Mouse (Mus musculus): ENCODE data around the gene Mef2c. TPM values are rescaled to one million over a fixed set of nuclear protein-coding genes. Genes with fewer than 3 reads are reported as not detected.

Gene Mef2c
- polyA plus RNA-seq, 1 experiment from 2014 or later, result 25.0 TPM

DNA sequence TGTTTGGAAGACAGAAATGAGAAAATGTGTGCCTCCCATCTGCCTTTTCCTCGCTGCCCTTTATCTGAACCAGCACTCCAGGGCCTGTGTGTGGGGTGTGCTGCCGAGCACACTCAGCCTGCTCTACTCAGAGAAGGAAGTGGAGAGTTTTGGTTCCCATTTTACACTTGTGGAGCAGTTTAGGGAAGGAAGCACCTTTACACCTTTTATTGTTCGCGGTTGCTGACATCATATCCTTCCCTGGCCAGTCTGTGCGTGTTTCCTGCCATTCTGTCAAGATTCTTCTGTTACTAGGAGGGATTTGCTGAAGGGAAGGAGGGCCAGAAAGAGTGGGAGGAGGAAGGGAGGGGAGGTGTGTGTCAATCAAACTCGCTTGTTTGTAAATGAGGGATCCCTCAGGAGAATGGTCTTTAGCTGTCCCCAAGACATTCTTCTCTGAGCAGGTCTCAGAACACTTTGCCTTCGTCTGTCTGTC is 68.2 kb downstream of the Mef2c start:
- Histone ChIP-seq H3K4me3 (replicated peaks; ENCODE audit: low read depth, low read length) (no peak overlapping the region), H3K36me3 (ENCODE audit: control insufficient read depth, insufficient read depth, low read length) (no peaks in the 10 kb centered on the region), H3K4me1 (ENCODE audit: control insufficient read depth, insufficient read depth, low read length) (peaks cover 5% of the 10 kb centered on the region; the same call in 1 of the 2 replicates), H3K9me3 (ENCODE audit: control insufficient read depth, low read length) (no peaks in the 10 kb centered on the region), H3K9ac (replicated peaks; ENCODE audit: low read length) (no peak overlapping the region), H3K4me2 (ENCODE audit: low read length) (no peak overlapping the region), H3K27me3 (ENCODE audit: control insufficient read depth, insufficient read depth, low read length) (no peaks in the 10 kb centered on the region), H3K27ac (replicated peaks; ENCODE audit: low read depth, low read length) (no peak overlapping the region)
- WGBS, result 44% methylated on average over 7 of the region's 7 CpGs
- DNase-seq (no peak), ATAC-seq (ENCODE audit: low FRiP score, low TSS enrichment) (no peak)

DNA sequence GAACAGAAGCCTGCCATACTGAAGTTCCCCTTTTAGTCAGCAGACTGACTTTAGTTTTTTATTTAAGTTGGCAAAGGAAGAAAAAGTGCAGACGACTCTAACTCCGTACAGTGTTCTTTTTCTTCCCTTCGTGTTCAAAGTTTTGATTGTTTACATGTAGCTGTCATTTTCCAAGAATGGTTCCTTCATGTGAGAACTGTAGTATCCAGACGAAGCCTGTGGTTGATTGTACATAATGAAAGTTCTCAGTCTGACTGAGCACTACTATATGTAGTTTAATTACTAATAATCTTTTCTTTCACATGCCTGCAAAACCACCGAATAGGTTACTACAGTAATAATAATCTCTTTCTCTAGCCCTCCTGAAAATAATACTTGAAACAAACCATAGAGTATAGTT is 68.6 kb downstream of the Mef2c start:
- H3K27ac ChIP-seq (replicated peaks; ENCODE audit: low read depth, low read length), result no peak overlapping the region
- H3K4me1 ChIP-seq (ENCODE audit: control insufficient read depth, insufficient read depth, low read length), result peaks cover 5% of the 10 kb centered on the region; the same call in 1 of the 2 replicates
- 80% methylated on average over 5 of the region's 5 CpGs for WGBS
- H3K9ac ChIP-seq (replicated peaks; ENCODE audit: low read length), result no peak overlapping the region
- no peaks in the 10 kb centered on the region for H3K36me3 ChIP-seq (ENCODE audit: control insufficient read depth, insufficient read depth, low read length)
- ATAC-seq (ENCODE audit: low FRiP score, low TSS enrichment), result no peak
- no peak for DNase-seq
- no peak overlapping the region for H3K4me3 ChIP-seq (replicated peaks; ENCODE audit: low read depth, low read length)
- no peaks in the 10 kb centered on the region for H3K9me3 ChIP-seq (ENCODE audit: control insufficient read depth, low read length)
- H3K4me2 ChIP-seq (ENCODE audit: low read length), result no peak overlapping the region
- no peaks in the 10 kb centered on the region; the same call in 1 of the 2 replicates for H3K27me3 ChIP-seq (ENCODE audit: control insufficient read depth, insufficient read depth, low read length)

DNA sequence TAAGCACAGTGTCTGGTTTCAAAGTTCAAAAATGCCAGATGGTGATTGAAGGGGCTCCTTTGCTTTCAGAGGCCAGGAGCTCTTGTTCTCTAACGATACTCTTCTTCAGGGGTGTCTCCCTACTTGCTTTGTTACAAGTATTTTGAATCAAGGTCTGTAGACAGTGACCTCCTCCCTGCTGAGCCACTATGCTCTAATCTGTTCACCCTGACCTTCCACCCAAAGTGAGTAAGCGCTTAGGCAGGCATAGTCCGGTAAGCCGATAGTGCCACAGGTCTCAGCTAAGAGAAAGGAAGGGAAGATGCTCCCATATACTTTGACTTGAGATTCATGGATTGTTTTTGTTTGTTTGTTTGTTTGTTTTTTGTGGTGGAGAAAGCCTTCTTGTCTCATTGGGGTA is 69.5 kb downstream of the Mef2c start:
- no peak for ATAC-seq (ENCODE audit: low FRiP score, low TSS enrichment)
- Histone ChIP-seq H3K9me3 (ENCODE audit: control insufficient read depth, low read length) (no peaks in the 10 kb centered on the region), H3K36me3 (ENCODE audit: control insufficient read depth, insufficient read depth, low read length) (no peaks in the 10 kb centered on the region), H3K27ac (replicated peaks; ENCODE audit: low read depth, low read length) (no peak overlapping the region), H3K4me2 (ENCODE audit: low read length) (no peak overlapping the region), H3K4me3 (replicated peaks; ENCODE audit: low read depth, low read length) (no peak overlapping the region), H3K27me3 (ENCODE audit: control insufficient read depth, insufficient read depth, low read length) (no peaks in the 10 kb centered on the region; the same call in 1 of the 2 replicates), H3K9ac (replicated peaks; ENCODE audit: low read length) (no peak overlapping the region), H3K4me1 (ENCODE audit: control insufficient read depth, insufficient read depth, low read length) (peaks cover 5% of the 10 kb centered on the region; the same call in 1 of the 2 replicates)
- 45% methylated on average over 4 of the region's 4 CpGs for WGBS
- no peak for DNase-seq

DNA sequence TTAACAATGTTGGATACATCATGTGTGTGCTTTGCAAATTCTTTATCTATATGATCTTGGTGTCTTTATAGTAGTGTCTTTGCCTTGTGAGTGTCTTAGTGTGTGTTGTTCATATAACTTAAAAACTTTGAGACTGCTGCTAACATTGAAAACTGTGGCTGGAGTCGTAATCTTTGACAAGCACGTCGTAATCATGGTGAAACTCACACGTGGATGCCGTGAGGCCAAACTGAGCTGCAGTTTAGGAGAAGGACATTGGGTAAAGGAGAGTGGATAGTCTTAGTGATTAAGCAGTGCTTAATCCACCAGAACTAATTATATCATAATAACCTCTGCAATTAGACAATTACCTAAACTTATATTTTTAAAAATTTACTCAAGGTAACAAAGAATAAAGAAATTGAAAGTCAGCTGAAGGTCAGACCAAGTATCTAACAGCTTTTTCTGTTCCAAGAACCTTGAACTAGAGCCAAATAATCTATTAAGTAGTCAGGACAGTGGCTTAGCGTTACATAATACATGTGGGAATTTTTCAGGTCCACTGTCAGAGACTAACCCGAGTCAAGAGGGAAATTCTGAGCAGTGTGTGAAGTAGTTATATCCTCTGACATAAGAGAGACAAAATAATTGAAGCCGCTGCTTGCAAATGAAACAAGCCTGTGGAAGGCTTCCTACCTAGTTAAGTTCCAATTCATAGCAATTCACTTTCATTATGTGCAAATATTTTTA is 70.2 kb downstream of the Mef2c start:
- no peaks in the 10 kb centered on the region for H3K36me3 ChIP-seq (ENCODE audit: control insufficient read depth, insufficient read depth, low read length)
- H3K9ac ChIP-seq (replicated peaks; ENCODE audit: low read length), result no peak overlapping the region
- H3K9me3 ChIP-seq (ENCODE audit: control insufficient read depth, low read length), result no peaks in the 10 kb centered on the region
- H3K27ac ChIP-seq (replicated peaks; ENCODE audit: low read depth, low read length), result no peak overlapping the region
- WGBS, result 37% methylated on average over 8 of the region's 8 CpGs
- no peaks in the 10 kb centered on the region; the same call in 1 of the 2 replicates for H3K27me3 ChIP-seq (ENCODE audit: control insufficient read depth, insufficient read depth, low read length)
- H3K4me1 ChIP-seq (ENCODE audit: control insufficient read depth, insufficient read depth, low read length), result peaks cover 5% of the 10 kb centered on the region; the same call in 1 of the 2 replicates
- DNase-seq (peak; percentile 35), ATAC-seq (ENCODE audit: low FRiP score, low TSS enrichment) (no peak)
- H3K4me2 ChIP-seq (ENCODE audit: low read length), result no peak overlapping the region
- no peak overlapping the region for H3K4me3 ChIP-seq (replicated peaks; ENCODE audit: low read depth, low read length)

DNA sequence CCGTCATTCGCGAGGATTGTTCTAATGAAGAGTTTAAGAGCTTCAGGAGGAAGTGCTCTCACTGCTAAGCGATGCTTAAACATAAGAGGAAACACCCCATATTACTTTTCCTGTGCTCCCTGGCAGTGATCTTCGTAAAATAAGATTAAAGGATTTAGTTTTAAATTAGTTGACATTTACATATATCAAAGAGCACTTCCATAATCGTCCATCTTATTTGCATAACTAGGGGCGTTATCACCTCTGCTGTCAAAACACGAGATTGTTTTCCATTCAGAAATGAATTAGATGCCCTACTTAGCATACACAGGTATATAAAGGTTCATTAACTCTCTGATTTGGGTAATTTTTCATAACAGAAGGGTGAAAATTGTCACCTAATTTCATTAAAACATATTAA is 71.0 kb downstream of the Mef2c start:
- H3K36me3 ChIP-seq (ENCODE audit: control insufficient read depth, insufficient read depth, low read length), result no peaks in the 10 kb centered on the region
- H3K4me2 ChIP-seq (ENCODE audit: low read length), result no peak overlapping the region
- H3K4me1 ChIP-seq (ENCODE audit: control insufficient read depth, insufficient read depth, low read length), result peaks cover 5% of the 10 kb centered on the region; the same call in 1 of the 2 replicates
- H3K4me3 ChIP-seq (replicated peaks; ENCODE audit: low read depth, low read length), result no peak overlapping the region
- ATAC-seq (ENCODE audit: low FRiP score, low TSS enrichment) (no peak), DNase-seq (no peak)
- no peak overlapping the region for H3K9ac ChIP-seq (replicated peaks; ENCODE audit: low read length)
- H3K27me3 ChIP-seq (ENCODE audit: control insufficient read depth, insufficient read depth, low read length), result no peaks in the 10 kb centered on the region; the same call in 1 of the 2 replicates
- 41% methylated on average over 8 of the region's 8 CpGs for WGBS
- H3K27ac ChIP-seq (replicated peaks; ENCODE audit: low read depth, low read length), result no peak overlapping the region
- H3K9me3 ChIP-seq (ENCODE audit: control insufficient read depth, low read length), result no peaks in the 10 kb centered on the region

DNA sequence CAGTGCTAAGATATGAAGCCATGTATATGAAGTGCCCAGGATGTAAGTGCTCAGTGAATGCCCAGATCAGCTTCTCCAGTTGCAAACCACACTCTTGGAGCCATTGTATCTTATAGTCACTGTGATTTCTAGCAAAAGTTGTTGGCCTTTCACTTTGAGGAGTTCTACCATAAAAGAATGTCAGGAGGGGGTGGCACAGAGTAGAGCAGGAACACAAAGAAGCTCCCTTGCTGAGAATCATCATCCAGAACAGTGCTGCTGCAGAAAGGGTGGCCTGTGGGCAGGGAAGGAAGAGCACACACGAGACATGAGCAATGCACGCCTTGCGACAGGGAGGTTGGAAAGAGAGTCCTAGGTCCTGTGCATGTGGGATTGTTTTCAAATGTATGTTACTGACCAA is 75.6 kb downstream of the Mef2c start:
- H3K9me3 ChIP-seq (ENCODE audit: control insufficient read depth, low read length), result no peaks in the 10 kb centered on the region
- H3K27ac ChIP-seq (replicated peaks; ENCODE audit: low read depth, low read length), result no peak overlapping the region
- 79% methylated on average over 3 of the region's 3 CpGs for WGBS
- ATAC-seq (ENCODE audit: low FRiP score, low TSS enrichment), result no peak
- H3K9ac ChIP-seq (replicated peaks; ENCODE audit: low read length), result no peak overlapping the region
- H3K36me3 ChIP-seq (ENCODE audit: control insufficient read depth, insufficient read depth, low read length), result no peaks in the 10 kb centered on the region
- H3K27me3 ChIP-seq (ENCODE audit: control insufficient read depth, insufficient read depth, low read length), result no peaks in the 10 kb centered on the region; the same call in 1 of the 2 replicates
- H3K4me2 ChIP-seq (ENCODE audit: low read length), result no peak overlapping the region
- no peak overlapping the region for H3K4me3 ChIP-seq (replicated peaks; ENCODE audit: low read depth, low read length)
- DNase-seq, result no peak
- peaks cover 5% of the 10 kb centered on the region; the same call in 1 of the 2 replicates for H3K4me1 ChIP-seq (ENCODE audit: control insufficient read depth, insufficient read depth, low read length)

DNA sequence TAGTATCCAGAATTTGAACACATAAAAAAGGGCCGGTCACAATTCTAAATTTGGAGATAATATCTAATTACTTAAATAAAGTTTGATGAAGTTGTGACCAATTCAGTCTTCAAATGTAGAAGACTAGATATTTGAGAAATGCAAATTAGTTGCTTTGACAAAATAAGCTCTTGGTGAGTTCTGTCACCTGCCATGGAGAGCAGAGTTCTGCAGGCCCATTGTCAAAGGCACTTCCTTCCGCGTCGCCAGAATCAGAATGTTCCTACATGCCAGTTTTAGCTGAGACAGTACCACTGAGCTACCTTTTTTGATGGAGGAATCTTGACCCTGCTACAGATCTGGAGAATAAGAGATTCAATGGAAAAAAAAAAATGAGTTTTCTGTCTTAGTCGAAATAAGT is 77.0 kb downstream of the Mef2c start:
- Histone ChIP-seq H3K4me3 (replicated peaks; ENCODE audit: low read depth, low read length) (no peak overlapping the region), H3K4me2 (ENCODE audit: low read length) (no peak overlapping the region), H3K9me3 (ENCODE audit: control insufficient read depth, low read length) (no peaks in the 10 kb centered on the region), H3K36me3 (ENCODE audit: control insufficient read depth, insufficient read depth, low read length) (no peaks in the 10 kb centered on the region), H3K27me3 (ENCODE audit: control insufficient read depth, insufficient read depth, low read length) (no peaks in the 10 kb centered on the region; the same call in 1 of the 2 replicates), H3K27ac (replicated peaks; ENCODE audit: low read depth, low read length) (no peak overlapping the region), H3K9ac (replicated peaks; ENCODE audit: low read length) (no peak overlapping the region), H3K4me1 (ENCODE audit: control insufficient read depth, insufficient read depth, low read length) (peaks cover under 1% of the 10 kb centered on the region; the same call in 1 of the 2 replicates)
- WGBS, result 80% methylated on average over 5 of the region's 5 CpGs
- ATAC-seq (ENCODE audit: low FRiP score, low TSS enrichment) (no peak), DNase-seq (no peak)

DNA sequence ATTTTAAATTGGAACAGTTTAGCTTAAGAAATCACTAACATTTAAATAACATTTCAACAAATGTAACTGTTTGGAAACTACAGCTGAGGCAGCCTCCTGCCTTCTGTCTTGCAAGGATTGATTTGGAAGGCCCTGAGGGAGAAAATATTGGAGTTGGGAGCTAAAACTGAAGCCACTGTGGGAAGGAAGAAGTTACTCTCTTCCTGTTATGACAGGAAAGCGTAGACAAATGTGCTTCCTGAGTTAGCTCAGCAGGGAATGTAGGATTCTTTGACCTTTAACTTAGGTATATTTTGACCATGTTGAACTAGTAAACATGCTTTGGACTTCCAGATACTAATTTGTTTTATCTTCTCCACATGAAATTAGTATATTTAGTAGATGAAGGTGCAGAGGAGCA is 78.7 kb downstream of the Mef2c start:
- WGBS, result 85% methylated on average over 1 of the region's 1 CpGs

DNA sequence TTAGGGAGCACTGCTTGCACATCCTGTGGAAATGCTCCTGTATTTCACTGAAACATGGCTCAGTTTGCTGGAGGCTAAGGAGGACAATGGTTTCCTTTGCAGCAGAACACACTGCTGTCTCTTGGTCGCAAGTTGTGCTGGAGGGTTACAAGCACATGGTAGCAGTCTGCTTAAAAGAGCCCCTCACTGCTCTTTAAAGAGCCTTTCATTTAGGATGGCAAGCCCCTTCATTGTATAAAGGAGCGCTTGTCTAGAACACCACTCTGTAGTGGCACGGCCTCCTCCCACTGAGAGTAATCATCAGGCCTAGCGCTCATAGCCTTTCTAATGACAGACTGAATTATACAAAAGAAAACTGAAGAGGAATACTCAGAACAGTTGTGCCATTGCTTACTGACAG is 80.0 kb downstream of the Mef2c start:
- Histone ChIP-seq H3K4me1 (ENCODE audit: control insufficient read depth, insufficient read depth, low read length) (no peaks in the 10 kb centered on the region), H3K27me3 (ENCODE audit: control insufficient read depth, insufficient read depth, low read length) (no peaks in the 10 kb centered on the region), H3K4me3 (replicated peaks; ENCODE audit: low read depth, low read length) (no peak overlapping the region), H3K9ac (replicated peaks; ENCODE audit: low read length) (no peak overlapping the region), H3K27ac (replicated peaks; ENCODE audit: low read depth, low read length) (no peak overlapping the region), H3K36me3 (ENCODE audit: control insufficient read depth, insufficient read depth, low read length) (no peaks in the 10 kb centered on the region), H3K9me3 (ENCODE audit: control insufficient read depth, low read length) (no peaks in the 10 kb centered on the region), H3K4me2 (ENCODE audit: low read length) (no peak overlapping the region)
- DNase-seq (no peak), ATAC-seq (ENCODE audit: low FRiP score, low TSS enrichment) (no peak)
- WGBS, result 58% methylated on average over 4 of the region's 4 CpGs

More for the DNA sequence above, 78.7 kb downstream of the Mef2c start:
- H3K9ac ChIP-seq (replicated peaks; ENCODE audit: low read length), result no peak overlapping the region
- H3K36me3 ChIP-seq (ENCODE audit: control insufficient read depth, insufficient read depth, low read length), result no peaks in the 10 kb centered on the region
- H3K27me3 ChIP-seq (ENCODE audit: control insufficient read depth, insufficient read depth, low read length), result no peaks in the 10 kb centered on the region; the same call in 1 of the 2 replicates
- H3K4me1 ChIP-seq (ENCODE audit: control insufficient read depth, insufficient read depth, low read length), result no peaks in the 10 kb centered on the region
- H3K4me2 ChIP-seq (ENCODE audit: low read length), result no peak overlapping the region
- H3K9me3 ChIP-seq (ENCODE audit: control insufficient read depth, low read length), result no peaks in the 10 kb centered on the region
- H3K4me3 ChIP-seq (replicated peaks; ENCODE audit: low read depth, low read length), result no peak overlapping the region
- DNase-seq, result no peak
- no peak for ATAC-seq (ENCODE audit: low FRiP score, low TSS enrichment)
- no peak overlapping the region for H3K27ac ChIP-seq (replicated peaks; ENCODE audit: low read depth, low read length)
